Mouse (Mus musculus): ENCODE measurements around the gene Sc5d.

GRCm38 (mm10) chr9:42238827-42239226 is 25.2 kb downstream of the Sc5d start:
- TF ChIP-seq CTCF (IDR thresholded peaks at IDR 0.05; ENCODE audit: borderline replicate concordance, extremely low read depth, insufficient read depth, insufficient read length) (no peak), POLR2A (IDR thresholded peaks at IDR 0.05; ENCODE audit: borderline replicate concordance, extremely low read depth, insufficient read depth, insufficient read length, poor library complexity, severe bottlenecking) (no peak)
